Mouse (Mus musculus) ES-E14 (cell line): ENCODE data around the gene Gm13420. TPM values are rescaled to one million over a fixed set of nuclear protein-coding genes. Genes with fewer than 3 reads are reported as not detected.

Experiments
- DNase-seq: peaks from one replicate; pipeline ENCODE4 v3.0.0-alpha.2; 2013; ENCODE audit warnings: low read depth, low spot score
- H3K27ac ChIP-seq: 2 replicates; pipeline ENCODE4 v1.5.1; 2012; ENCODE audit warnings: low read depth, mild to moderate bottlenecking, low read length, moderate library complexity, mixed read lengths; ENCODE audit not compliant: poor library complexity, insufficient read depth, severe bottlenecking
- H3K36me3 ChIP-seq: 2 replicates; pipeline ENCODE4 v1.6.1; 2012; ENCODE audit warnings: mild to moderate bottlenecking, low read length, moderate library complexity, mixed read lengths; ENCODE audit not compliant: control insufficient read depth, poor library complexity, insufficient read depth, severe bottlenecking
- H3K4me1 ChIP-seq, 2 experiments: fragments of 150-350 bp in 1 of 2; sonication (generic) in 1 of 2; 2 replicates each; pipeline ENCODE4 v1.6.1; 2012; ENCODE audit warnings: low read length in 2 of 2, mild to moderate bottlenecking in 1 of 2, mixed read lengths in 1 of 2; ENCODE audit not compliant: control insufficient read depth in 2 of 2, insufficient read depth in 2 of 2, poor library complexity in 1 of 2
- H3K4me3 ChIP-seq, 2 experiments: fragments of 150-350 bp in 1 of 2; sonication (generic) in 1 of 2; 2 replicates each; pipeline ENCODE4 v1.5.1; 2012; ENCODE audit warnings: low read length in 2 of 2, low read depth in 1 of 2, mild to moderate bottlenecking in 1 of 2, mixed read lengths in 1 of 2; ENCODE audit not compliant: insufficient read depth in 1 of 2, poor library complexity in 1 of 2, severe bottlenecking in 1 of 2
- H3K9ac ChIP-seq: 2 replicates; pipeline ENCODE4 v1.6.1; 2012; ENCODE audit warnings: low read depth, mild to moderate bottlenecking, low read length, mixed read lengths; ENCODE audit not compliant: poor library complexity, insufficient read depth, severe bottlenecking
- H3K9me3 ChIP-seq: fragments of 150-350 bp; sonication (generic); 2 replicates; pipeline ENCODE4 v1.6.1; 2012; ENCODE audit warnings: low read depth, mild to moderate bottlenecking, low read length; ENCODE audit not compliant: control insufficient read depth, insufficient read depth
- CHD2 ChIP-seq: IDR thresholded peaks from 2 replicates; pipeline ENCODE4 v1.6.1; 2014; ENCODE audit warnings: mild to moderate bottlenecking, low read depth, low read length, inconsistent platforms
- HCFC1 ChIP-seq: IDR thresholded peaks from 2 replicates; pipeline ENCODE4 v1.6.1; 2012; ENCODE audit warnings: low read length, inconsistent platforms, borderline replicate concordance; ENCODE audit not compliant: insufficient read depth
- MAFK ChIP-seq: IDR thresholded peaks from 2 replicates; pipeline ENCODE4 v1.6.1; 2014; ENCODE audit warnings: mild to moderate bottlenecking, low read depth, low read length, inconsistent platforms; ENCODE audit not compliant: insufficient read depth
- ZC3H11A ChIP-seq: IDR thresholded peaks from 2 replicates; pipeline ENCODE4 v1.6.1; 2012; ENCODE audit warnings: low read depth, mild to moderate bottlenecking, inconsistent platforms, low read length, borderline replicate concordance
- ZNF384 ChIP-seq: IDR thresholded peaks from 2 replicates; pipeline ENCODE4 v1.6.1; 2012; ENCODE audit warnings: low read depth, low read length, inconsistent platforms
- in situ Hi-C, 2 experiments: fragments of 600-800 bp; cut with MboI; formaldehyde crosslinking; loops; one replicate each; pipeline ENCODE4 v1.15.1; 2025; ENCODE audit warnings: low sequenced_read_pairs in 2 of 2, inconsistent platforms in 1 of 2; ENCODE audit not compliant: unreplicated experiment in 2 of 2
- total RNA-seq: library from RNA; depleted of rRNA; stranded (reverse); fragments of 300-350 nt; gene quantifications from 2 replicates; pipeline ENCODE4 v1.2.3, GENCODE M21; 2012

The Gm13420 gene
- total RNA-seq, 1 experiment, result 0.27 TPM

GRCm38 (mm10) chr2:29716691-29717090, 34.8 kb downstream of the Gm13420 start:
- peaks cover 3 to 19% of the 10 kb centered on the region in 2 experiments; a peak in 3 of 4 replicates for H3K4me1 ChIP-seq
- H3K36me3 ChIP-seq, result peaks cover 29% of the 10 kb centered on the region; the same call in 1 of the 2 replicates
- H3K9ac ChIP-seq, result no peak overlapping the region
- in situ Hi-C loops, result no loop called here
- H3K9me3 ChIP-seq, result no peaks in the 10 kb centered on the region
- peak overlapping the region; percentile 86 for H3K27ac ChIP-seq
- H3K4me3 ChIP-seq, result no peak overlapping the region
- DNase-seq, result peak; percentile 80
- TF ChIP-seq CHD2, result no peak

- TF ChIP-seq MAFK, result no peak
- TF ChIP-seq ZNF384, result no peak
- no peak for TF ChIP-seq CHD2
- no peak for TF ChIP-seq ZC3H11A
- no peak for TF ChIP-seq HCFC1
- peaks cover 27% of the 10 kb centered on the region; the same call in 1 of the 2 replicates for H3K36me3 ChIP-seq
- in situ Hi-C loops, result no loop called here
- H3K9ac ChIP-seq, result 0 out of 2 replicates have a peak overlapping the region, but pooled peaks have one; percentile 22
- H3K4me1 ChIP-seq, result peaks cover 3 to 23% of the 10 kb centered on the region in 2 experiments; a peak in 3 of 4 replicates
- peak overlapping the region; percentile 86 for H3K27ac ChIP-seq
- DNase-seq, result no peak
- H3K9me3 ChIP-seq, result no peaks in the 10 kb centered on the region
- no peak overlapping the region for H3K4me3 ChIP-seq
Measured at GRCm38 (mm10) chr2:29716143-29716542, 35.3 kb downstream of the Gm13420 start.

GRCm38 (mm10) chr2:29714127-29714526, 37.4 kb downstream of the Gm13420 start:
- TF ChIP-seq CHD2 (no peak), ZC3H11A (no peak), MAFK (no peak), HCFC1 (no peak), ZNF384 (no peak)
- Histone ChIP-seq H3K9ac (no peak overlapping the region), H3K4me1 (peaks cover 3 to 28% of the 10 kb centered on the region in 2 experiments; a peak in 3 of 4 replicates), H3K9me3 (no peaks in the 10 kb centered on the region), H3K27ac (no peak overlapping the region), H3K36me3 (peaks cover 29% of the 10 kb centered on the region), H3K4me3 (no peak overlapping the region)
- in situ Hi-C loops, result no loop called here
- DNase-seq, result no peak

GRCm38 (mm10) chr2:29713501-29713900, 38.0 kb downstream of the Gm13420 start:
- DNase-seq, result no peak
- TF ChIP-seq ZC3H11A (no peak), MAFK (no peak), ZNF384 (no peak), HCFC1 (no peak), CHD2 (no peak)
- Histone ChIP-seq H3K4me3 (no peak overlapping the region), H3K9me3 (no peaks in the 10 kb centered on the region), H3K36me3 (peaks cover 27% of the 10 kb centered on the region), H3K9ac (no peak overlapping the region), H3K4me1 (peaks cover 3 to 30% of the 10 kb centered on the region in 2 experiments; a peak in 3 of 4 replicates), H3K27ac (peak overlapping the region; percentile 56; the same call in 1 of the 2 replicates)
- in situ Hi-C loops, result no loop called here

DNA sequence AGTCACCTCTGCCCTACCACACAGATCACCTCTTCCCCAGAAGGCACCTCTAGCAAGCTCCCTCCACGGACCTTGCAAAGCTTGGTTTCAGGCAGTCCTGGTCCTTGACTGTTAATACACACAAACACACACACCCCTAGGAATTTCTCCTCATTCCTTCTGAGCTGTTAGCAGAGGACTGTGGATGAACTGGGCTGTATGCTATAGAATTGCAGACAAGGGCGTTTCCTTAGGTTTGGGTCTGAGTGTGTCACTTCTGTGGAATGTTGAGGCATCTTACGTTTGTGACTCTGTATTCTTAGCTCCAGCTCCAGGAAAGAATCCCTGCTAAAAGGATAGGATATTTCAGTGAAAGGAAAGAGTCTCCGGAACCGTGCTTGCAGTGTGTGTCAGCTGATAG, 39.6 kb downstream of the Gm13420 start:
- TF ChIP-seq HCFC1 (no peak), ZNF384 (no peak), MAFK (no peak), ZC3H11A (no peak), CHD2 (no peak)
- in situ Hi-C loops, result no loop called here
- H3K36me3 ChIP-seq, result peaks cover 31% of the 10 kb centered on the region
- no peak overlapping the region for H3K27ac ChIP-seq
- H3K9me3 ChIP-seq, result no peaks in the 10 kb centered on the region
- DNase-seq, result no peak
- no peak overlapping the region for H3K4me3 ChIP-seq
- peaks cover 3 to 33% of the 10 kb centered on the region in 2 experiments; a peak in 3 of 4 replicates for H3K4me1 ChIP-seq
- no peak overlapping the region for H3K9ac ChIP-seq
